ENCODE assay signal across 9 mouse cellular contexts in genomic region chr16:98022657-98023345, GRCm38 (mm10). TPM values are rescaled to one million over a fixed set of nuclear protein-coding genes. Genes with fewer than 3 reads are reported as not detected.
A peak's percentile ranks its signal among the peaks of the same experiment; 100 is the strongest.
DNase-seq lines count a peak whose midpoint lies in the region; TF ChIP-seq lines count a peak whose summit lies in the region.
"Had no signal": no experiment of that assay in that cellular context is flagged by ENCODE, and none has a peak within 500 bp of the region (broad histone marks: within the 10 kb centered on the region; RNA-seq: fewer than 3 reads in every experiment).

No protein-coding gene starts in this region.

- peak; percentile 45 for TF ChIP-seq CTCF in gastrocnemius, adult 2 months (IDR thresholded peaks at IDR 0.05)

- no peak overlapping the region for H3K4me3 ChIP-seq in gastrocnemius, adult 2 months

- no peak overlapping the region for H3K27ac ChIP-seq in gastrocnemius, adult 2 months

- DNase-seq in gastrocnemius, adult 2 months = no peak
- no peak for DNase-seq in gastrocnemius, adult 8-10 months (ENCODE audit: low spot score in 2 of 2)
- peak; percentile 20 for DNase-seq in 3134 (ENCODE audit: extremely low read depth, insufficient read length, low spot score)
- peak; percentile 96 for DNase-seq in WW6 (ENCODE audit: low read depth, low spot score)
- peak; percentile 13 for DNase-seq in fat pad, adult 2 months (ENCODE audit: extremely low read depth, low read depth, low spot score)
- DNase-seq in right cerebral cortex, adult 18-20 months = no peak
- no peak for DNase-seq in adrenal gland, postnatal 10 days
- DNase-seq in right cerebral cortex, postnatal 25 days = no peak
- DNase-seq: gastrocnemius, postnatal 25 days had no signal

- intact Hi-C loops in gastrocnemius, adult 2 months (cut with DNase I) = no loop called here

RNA-seq across cellular contexts. Expression of gene B230307C23Rik, which starts 25.7 kb away (rescaled TPM):
- 1 to 10 TPM; 4.2 to 6.3 TPM for total RNA-seq in gastrocnemius, adult 2 months (2021)
- 1 to 10 TPM; 4.6 to 10.0 (median 8.4) TPM for total RNA-seq in gastrocnemius, adult 8-10 months (2022)
- 10 to 100 TPM; 27.0 to 29.7 TPM for total RNA-seq in adrenal gland, postnatal 10 days (2021)

RNA-seq across cellular contexts. Expression of gene A630089N07Rik, which starts 59.4 kb away (rescaled TPM):
- 1 to 10 TPM; 2.8 TPM for total RNA-seq in gastrocnemius, adult 2 months (2021)
- total RNA-seq in gastrocnemius, adult 8-10 months (2022) = 1 to 10 TPM; 1.6 to 3.4 (median 2.1) TPM
- total RNA-seq in adrenal gland, postnatal 10 days (2021) = 1 to 10 TPM; 7.9 to 9.1 TPM

Comparison
In these comparisons a context has a peak if more than half of its experiments do, and no peak if none do; other contexts are left out.
1. DNase-seq: peak in 3134 (single experiment), WW6 (single experiment) and fat pad, adult 2 months (single experiment); none in gastrocnemius, adult 2 months (single experiment), gastrocnemius, adult 8-10 months (0 of 2), right cerebral cortex, adult 18-20 months (single experiment), adrenal gland, postnatal 10 days (single experiment) and right cerebral cortex, postnatal 25 days (single experiment).